Mouse (Mus musculus) limb, embryonic 10.5 days (tissue): ENCODE data around the gene Gm8180. TPM values are rescaled to one million over a fixed set of nuclear protein-coding genes. Genes with fewer than 3 reads are reported as not detected.
"Not testable (repeated sequence)": the region's sequence is repeated elsewhere in the genome, so short reads cannot be mapped to it uniquely, and the experiment has no call there.

Source experiments
- DNase-seq: peaks from one replicate; pipeline ENCODE4 v3.0.0-alpha.2; 2017; ENCODE audit warnings: low spot score
- H3K27ac ChIP-seq: fragments of 300-500 bp; sonication (generic); 2 replicates; pipeline ENCODE4 v1.5.1; 2016; ENCODE audit warnings: mild to moderate bottlenecking
- H3K27me3 ChIP-seq: fragments of 300-500 bp; sonication (generic); 2 replicates; pipeline ENCODE4 v1.6.1; 2016; ENCODE audit warnings: low read depth, mild to moderate bottlenecking; ENCODE audit not compliant: poor library complexity, severe bottlenecking
- H3K36me3 ChIP-seq: fragments of 300-500 bp; sonication (generic); 2 replicates; pipeline ENCODE4 v1.6.1; 2016; ENCODE audit warnings: mild to moderate bottlenecking, moderate library complexity
- H3K4me1 ChIP-seq: fragments of 300-500 bp; sonication (generic); 2 replicates; pipeline ENCODE4 v1.6.1; 2016
- H3K4me3 ChIP-seq: fragments of 300-500 bp; sonication (generic); 2 replicates; pipeline ENCODE4 v1.5.1; 2016; ENCODE audit warnings: mild to moderate bottlenecking, moderate library complexity
- H3K9me3 ChIP-seq: fragments of 300-500 bp; sonication (generic); replicated peaks from 2 replicates; pipeline ENCODE4 v1.6.1; 2016; ENCODE audit warnings: mild to moderate bottlenecking
- WGBS: fragments of 180-500 bp; shearing (Covaris S2); methylation state at CpG from one replicate; pipeline ENCODE4 v1.1.7; 2016; 5-methylcytosine and 5-hydroxymethylcytosine counted together
- polyA plus RNA-seq: library from polyadenylated mRNA; unstranded; fragments of >200 nt; fragmentation: Nextera tagmentation; extraction: Ambion mirVana; gene quantifications from 2 replicates; pipeline ENCODE4 v1.2.1, GENCODE M21; 2016

The Gm8180 gene
- not detected in 2 replicates for polyA plus RNA-seq

DNA sequence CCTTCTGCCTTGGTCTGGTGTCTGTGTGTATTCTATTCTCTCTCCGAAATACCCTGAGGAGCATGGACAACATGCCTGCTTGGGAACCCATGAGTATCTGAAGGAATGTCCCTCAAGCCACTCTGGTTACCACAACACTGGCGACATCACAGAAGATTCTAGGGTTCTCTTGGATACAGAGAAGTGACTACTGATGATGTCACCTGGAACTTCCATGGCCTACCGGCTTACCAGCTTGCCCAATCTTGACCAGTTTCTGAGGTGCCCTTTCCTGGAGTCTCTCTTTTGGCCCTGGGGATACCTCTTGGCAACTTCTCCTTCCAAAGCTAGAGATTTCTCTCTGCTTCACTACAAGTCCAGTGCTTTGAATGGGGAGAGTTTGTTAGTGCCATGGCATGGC lies at the start of gene Gm8180:
Gene Gm8180 (minus strand): TSS at position 101 of the 400 bp plus-strand sequence.
- not testable (repeated sequence) for H3K27me3 ChIP-seq

DNA sequence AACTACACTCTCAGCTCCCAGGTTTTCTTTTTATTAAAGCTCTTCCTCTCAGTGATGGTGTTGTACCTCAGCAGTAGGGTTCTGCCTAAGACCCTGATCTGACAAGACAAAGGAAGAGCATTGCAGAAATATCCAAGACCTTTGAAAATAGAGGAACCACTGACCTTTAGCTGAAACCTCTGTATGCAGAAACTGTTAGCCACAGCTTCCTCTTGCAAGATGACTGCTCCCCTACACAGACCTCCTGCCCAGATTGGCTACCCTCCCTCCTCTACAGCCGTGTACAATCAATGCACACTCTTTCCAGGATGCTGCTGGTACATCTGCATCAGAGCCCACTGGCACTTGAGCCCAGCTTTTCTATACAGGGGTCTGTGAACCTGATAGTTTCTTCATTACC lies 45.8 kb upstream of the Gm8180 start:
- 70% methylated on average over 1 of the region's 1 CpGs for WGBS
- H3K4me3 ChIP-seq, H3K9me3 ChIP-seq, H3K4me1 ChIP-seq, H3K27ac ChIP-seq, H3K36me3 ChIP-seq, H3K27me3 ChIP-seq, DNase-seq: not testable (repeated sequence)

More for the DNA sequence above, at the start of gene Gm8180:
- not testable (repeated sequence) for DNase-seq, H3K4me3 ChIP-seq, H3K9me3 ChIP-seq, H3K27ac ChIP-seq, H3K36me3 ChIP-seq, H3K4me1 ChIP-seq
- WGBS: 95% methylated on average over 3 of the region's 3 CpGs

DNA sequence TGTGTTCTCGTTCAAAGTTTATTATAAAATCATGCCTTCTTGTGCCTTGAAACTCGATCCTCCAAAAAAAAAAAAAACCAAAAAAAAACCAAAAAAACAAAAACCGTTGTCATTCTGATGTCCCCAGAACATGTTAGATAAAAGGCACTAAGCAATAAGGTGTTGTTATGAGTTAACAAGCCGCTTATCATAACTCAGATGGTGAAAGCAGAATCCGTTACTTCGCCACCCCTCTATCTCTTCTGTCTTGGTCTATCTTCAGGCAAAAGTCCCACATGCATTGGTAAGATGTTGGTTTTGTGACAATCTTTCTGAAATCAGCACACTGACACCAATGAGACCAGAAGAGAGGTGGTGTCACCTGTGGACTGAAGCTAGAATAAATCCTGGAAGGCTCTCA lies 39.6 kb upstream of the Gm8180 start:
- H3K4me1 ChIP-seq, H3K27ac ChIP-seq, H3K4me3 ChIP-seq, H3K36me3 ChIP-seq, H3K9me3 ChIP-seq, DNase-seq, H3K27me3 ChIP-seq: not testable (repeated sequence)
- WGBS: 90% methylated on average over 6 of the region's 6 CpGs

DNA sequence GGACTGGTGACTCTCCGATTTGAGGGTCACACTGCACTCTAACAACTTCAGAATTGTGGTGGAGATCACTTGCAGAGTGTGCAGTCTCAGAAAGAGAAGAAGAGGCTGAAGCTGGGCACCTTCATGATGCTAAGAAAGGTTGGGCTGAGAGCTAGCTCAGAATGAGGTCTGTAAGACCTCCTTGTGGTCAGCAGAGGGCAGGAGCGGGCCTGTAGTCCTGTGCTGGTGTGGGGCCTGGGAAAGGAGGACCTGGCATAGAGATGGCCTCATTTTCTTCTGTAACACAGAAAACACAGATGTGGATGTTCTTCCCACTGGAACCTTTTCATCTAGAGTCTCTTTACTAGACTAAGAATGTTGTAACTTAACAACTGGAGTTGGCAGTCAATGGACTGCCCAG lies 37.3 kb upstream of the Gm8180 start:
- not testable (repeated sequence) for H3K36me3 ChIP-seq, H3K27me3 ChIP-seq, H3K4me3 ChIP-seq, H3K27ac ChIP-seq, DNase-seq, H3K4me1 ChIP-seq, H3K9me3 ChIP-seq
- WGBS: 70% methylated on average over 1 of the region's 2 CpGs

DNA sequence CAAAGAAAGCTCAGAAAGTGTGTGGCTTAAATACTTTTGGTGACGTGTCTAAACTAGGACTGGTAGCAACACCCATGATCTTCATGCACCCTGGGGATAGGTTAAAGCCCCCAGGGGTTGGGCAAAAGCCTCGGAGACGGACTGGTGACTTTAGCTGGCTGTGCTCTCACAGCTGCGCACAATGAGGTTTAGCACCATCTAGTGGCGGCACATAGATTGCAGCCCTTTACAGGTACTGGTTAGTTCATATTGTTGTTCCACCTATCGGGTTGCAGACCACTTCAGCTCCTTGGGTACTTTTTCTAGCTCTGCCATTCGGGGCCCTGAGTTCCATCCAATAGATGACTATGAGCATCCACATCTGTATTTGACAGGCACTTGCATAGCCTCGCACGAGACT lies 27.9 kb upstream of the Gm8180 start:
- not testable (repeated sequence) for H3K27ac ChIP-seq, H3K36me3 ChIP-seq, H3K4me3 ChIP-seq, H3K27me3 ChIP-seq, H3K4me1 ChIP-seq, H3K9me3 ChIP-seq
- WGBS: 78% methylated on average over 8 of the region's 9 CpGs
- peak; percentile 37 for DNase-seq

DNA sequence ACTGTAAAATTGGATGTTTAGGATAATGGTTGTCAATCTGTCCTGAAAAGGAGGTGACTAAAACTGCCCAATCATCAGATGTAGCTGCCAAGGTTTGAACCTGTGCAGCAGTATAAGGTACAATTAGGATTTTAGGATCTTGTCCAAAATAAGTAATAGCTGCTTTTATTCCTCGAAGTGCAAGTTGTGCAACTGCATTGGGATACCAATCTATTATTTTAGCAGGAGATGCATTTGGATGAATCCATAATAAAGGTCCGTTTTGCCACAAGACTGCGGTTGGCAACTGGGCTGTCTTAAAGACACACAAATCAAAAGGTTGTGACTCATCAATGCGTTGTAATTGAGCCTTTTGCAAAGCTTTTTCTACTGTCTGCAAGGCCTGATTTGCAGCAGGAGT lies 23.6 kb upstream of the Gm8180 start:
- 76% methylated on average over 4 of the region's 4 CpGs for WGBS
- H3K27me3 ChIP-seq, H3K4me3 ChIP-seq, DNase-seq, H3K9me3 ChIP-seq, H3K36me3 ChIP-seq, H3K4me1 ChIP-seq, H3K27ac ChIP-seq: not testable (repeated sequence)

DNA sequence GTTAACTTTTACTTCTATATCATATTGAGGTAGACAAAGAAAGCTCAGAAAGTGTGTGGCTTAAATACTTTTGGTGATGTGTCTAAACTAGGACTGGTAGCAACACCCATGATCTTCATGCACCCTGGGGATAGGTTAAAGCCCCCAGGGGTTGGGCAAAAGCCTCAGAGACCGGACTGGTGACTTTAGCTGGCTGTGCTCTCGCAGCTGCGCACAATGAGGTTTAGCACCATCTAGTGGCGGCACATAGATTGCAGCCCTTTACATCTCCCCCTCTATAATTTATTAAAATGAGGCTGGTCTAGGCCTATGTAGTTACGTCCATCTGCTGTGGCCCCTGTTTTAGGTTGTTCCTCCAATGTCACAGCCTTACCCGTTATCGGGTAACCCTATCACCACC lies 19.9 kb upstream of the Gm8180 start:
- not testable (repeated sequence) for H3K4me1 ChIP-seq, H3K36me3 ChIP-seq, H3K4me3 ChIP-seq, DNase-seq, H3K27ac ChIP-seq, H3K27me3 ChIP-seq, H3K9me3 ChIP-seq
- 19% methylated on average over 7 of the region's 7 CpGs for WGBS

DNA sequence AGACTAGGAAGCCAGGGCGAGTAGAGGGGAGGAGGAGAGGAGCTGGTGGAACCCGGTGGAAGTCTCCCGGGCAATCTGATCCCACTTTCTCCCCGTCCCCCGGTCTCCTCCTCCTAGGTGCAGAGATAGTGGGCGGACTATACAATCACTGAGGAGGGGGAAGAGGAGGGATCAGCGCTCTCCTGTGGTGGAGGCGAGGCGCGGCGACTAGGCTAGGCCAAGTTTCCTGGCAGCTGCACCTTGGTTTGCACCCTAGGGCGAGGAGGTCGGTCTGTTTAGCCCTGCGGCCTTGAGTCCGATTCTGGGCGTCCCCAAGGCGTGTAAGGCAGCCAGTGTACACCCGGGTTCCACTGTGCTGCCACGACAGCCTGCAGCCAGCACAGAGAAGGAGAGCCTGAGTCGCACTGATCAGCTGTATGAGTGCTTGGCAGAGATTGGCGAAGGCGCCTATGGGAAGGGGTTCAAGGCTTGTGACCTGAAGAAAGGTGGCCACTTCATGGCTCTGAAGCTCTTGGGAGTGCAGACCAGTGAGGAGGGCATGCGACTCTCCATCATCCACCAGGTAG lies 12.4 kb upstream of the Gm8180 start:
- H3K4me3 ChIP-seq: peak overlapping the region; percentile 34
- H3K4me1 ChIP-seq, H3K36me3 ChIP-seq, H3K27ac ChIP-seq, H3K27me3 ChIP-seq, H3K9me3 ChIP-seq: not testable (repeated sequence)
- WGBS: 12% methylated on average over 23 of the region's 23 CpGs
- DNase-seq: peak; percentile 35

DNA sequence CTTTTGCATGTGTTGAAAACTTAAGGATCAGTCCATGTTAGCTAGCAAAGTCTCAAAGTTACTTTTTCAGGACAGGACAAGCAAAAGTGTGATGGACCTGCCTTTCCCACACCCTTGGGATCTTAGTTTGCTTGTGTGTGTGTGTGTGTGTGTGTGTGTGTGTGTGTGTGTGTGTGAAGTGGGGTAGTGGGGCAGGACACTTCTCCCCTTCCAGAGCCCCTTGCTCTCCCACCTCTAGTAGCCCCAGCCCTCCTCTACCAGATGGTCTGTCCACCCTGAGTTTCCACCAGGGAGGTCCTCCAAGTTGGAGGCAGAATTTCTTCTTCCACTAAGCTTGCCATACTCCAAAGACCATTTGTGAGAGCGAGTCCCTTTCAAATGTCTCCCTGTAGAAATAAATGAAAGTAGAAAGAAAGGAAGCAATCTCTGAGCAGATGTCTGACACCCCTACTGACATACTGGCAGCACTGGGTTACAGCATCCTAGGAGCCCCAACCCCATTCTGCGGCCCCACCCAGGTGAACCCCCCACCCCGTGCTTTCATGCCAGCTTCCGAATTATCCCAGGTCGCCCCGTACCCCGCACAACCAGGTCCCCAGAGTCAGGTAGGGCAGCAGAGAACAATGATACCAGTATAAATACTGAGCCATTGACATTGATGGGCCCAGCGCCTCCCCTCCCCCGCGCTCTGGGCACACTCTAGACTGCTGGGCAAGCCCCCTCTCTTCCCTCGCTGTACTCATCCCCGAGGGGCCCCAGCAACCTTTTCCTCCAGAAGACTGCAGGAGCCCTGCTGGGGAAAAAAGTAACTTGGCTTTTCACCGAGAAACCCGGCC lies 11.7 kb upstream of the Gm8180 start:
- WGBS: 23% methylated on average over 14 of the region's 14 CpGs
- Histone ChIP-seq H3K36me3 (no peaks in the 10 kb centered on the region), H3K4me3 (peak overlapping the region; percentile 34), H3K27me3 (no peaks in the 10 kb centered on the region), H3K27ac (no peak overlapping the region), H3K9me3 (no peaks in the 10 kb centered on the region), H3K4me1 (peaks cover 7% of the 10 kb centered on the region; the same call in 1 of the 2 replicates)
- peak; percentile 28 for DNase-seq

DNA sequence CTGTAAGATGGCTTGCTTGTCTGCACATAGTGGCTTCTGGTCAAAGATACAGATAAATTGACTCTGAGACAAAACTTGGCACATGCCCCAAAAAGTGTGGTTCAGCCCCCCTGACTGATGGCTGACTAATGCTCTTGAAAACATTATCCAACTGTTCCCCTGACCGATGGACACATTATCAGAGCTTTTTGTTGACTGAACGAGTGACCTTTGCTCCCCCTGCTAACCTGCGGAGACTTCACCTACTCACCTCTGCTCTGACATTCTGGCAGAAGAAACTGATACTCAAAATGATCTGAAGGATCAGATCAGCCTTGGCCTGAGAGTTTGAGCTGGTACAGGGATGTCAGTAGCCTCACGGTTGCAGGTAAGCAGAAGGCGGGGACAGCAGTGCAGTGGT lies 9.3 kb upstream of the Gm8180 start:
- not testable (repeated sequence) for H3K27me3 ChIP-seq, H3K4me1 ChIP-seq, H3K9me3 ChIP-seq, DNase-seq, H3K36me3 ChIP-seq, H3K27ac ChIP-seq, H3K4me3 ChIP-seq
- WGBS: 78% methylated on average over 5 of the region's 5 CpGs

DNA sequence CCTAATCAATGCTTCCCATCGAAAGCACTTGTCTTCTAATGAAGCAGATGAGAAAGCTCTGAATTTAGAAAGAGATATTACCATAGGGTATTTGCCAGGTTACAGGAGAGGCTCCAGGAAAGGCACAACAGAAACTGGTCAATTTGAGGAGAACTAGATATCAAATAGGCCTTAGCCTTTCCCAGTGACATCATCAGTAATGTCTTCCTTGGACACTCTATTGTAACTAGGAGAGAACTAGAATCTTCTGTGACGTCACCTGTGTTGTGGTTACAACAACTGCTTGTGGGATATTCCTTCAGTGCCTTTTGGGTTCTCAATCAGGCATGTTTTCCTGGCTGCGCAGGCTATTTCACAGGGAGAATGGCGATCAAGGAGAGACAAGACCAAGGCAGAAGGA lies 37.0 kb downstream of the Gm8180 start, which contains the start of gene Gm6526:
Gene Gm6526 (plus strand): TSS at position 301 of the 400 bp plus-strand sequence.
- not testable (repeated sequence) for H3K4me3 ChIP-seq, DNase-seq, H3K4me1 ChIP-seq, H3K36me3 ChIP-seq, H3K27me3 ChIP-seq, H3K27ac ChIP-seq, H3K9me3 ChIP-seq
- WGBS: 82% methylated on average over 4 of the region's 4 CpGs
